Mouse (Mus musculus): Measurements from ENCODE around the gene Prkab2. TPM values are rescaled to one million over a fixed set of nuclear protein-coding genes. Genes with fewer than 3 reads are reported as not detected.

The Prkab2 gene
- total and polyA plus RNA-seq, 3 experiments: 3.3 to 7.0 TPM; not detected in 1

- Histone ChIP-seq H3K27me3 (ENCODE audit: control insufficient read depth in 1 of 2, insufficient read depth in 2 of 2, low read length in 2 of 2) (no peaks in the 10 kb centered on the region), H3K4me1 (ENCODE audit: control insufficient read depth in 1 of 2, insufficient read depth in 2 of 2, low read length in 2 of 2) (no peaks in the 10 kb centered on the region), H3K79me2 (ENCODE audit: control insufficient read depth, insufficient read depth, low read length, poor library complexity) (no peaks in the 10 kb centered on the region), H3K9me3 (replicated peaks; ENCODE audit: insufficient read depth, low read length) (no peaks in the 10 kb centered on the region), H3K36me3 (ENCODE audit: control insufficient read depth in 1 of 2, insufficient read depth in 2 of 2, low read length in 2 of 2) (no peaks in the 10 kb centered on the region), H3K27ac (ENCODE audit: control insufficient read depth, low read depth, low read length) (no peak overlapping the region), H3K9ac (ENCODE audit: control insufficient read depth, low read depth, low read length, poor library complexity, severe bottlenecking) (no peak overlapping the region), H3K4me3 (ENCODE audit: control insufficient read depth in 1 of 2, insufficient read depth in 1 of 2, low read depth in 2 of 2, low read length in 2 of 2) (no peak overlapping the region)
- no peak for DNase-seq (ENCODE audit: low read depth, low spot score)
- TF ChIP-seq USF2 (IDR thresholded peaks at IDR 0.05; ENCODE audit: borderline replicate concordance in 1 of 2, insufficient read depth in 1 of 2, low read depth in 1 of 2, low read length in 2 of 2) (no peak), SMC3 (IDR thresholded peaks at IDR 0.05; ENCODE audit: low read depth, low read length) (no peak), SIN3A (IDR thresholded peaks at IDR 0.05; ENCODE audit: low read length) (no peak), EP300 (IDR thresholded peaks at IDR 0.05; ENCODE audit: low read depth in 1 of 2, low read length in 2 of 2) (no peak), TAL1 (IDR thresholded peaks at IDR 0.05; ENCODE audit: low read length) (no peak), CTCF (IDR thresholded peaks at IDR 0.05 in 2 of 3, conservative IDR thresholded peaks at IDR 0.05 in 1 of 3; ENCODE audit: control insufficient read depth in 1 of 3, insufficient read depth in 1 of 3, low read depth in 2 of 3, low read length in 3 of 3, poor library complexity in 1 of 3, severe bottlenecking in 1 of 3) (no peak), MYB (IDR thresholded peaks at IDR 0.05; ENCODE audit: low read depth, low read length) (no peak), POLR2AphosphoS2 (IDR thresholded peaks at IDR 0.05; ENCODE audit: low read length) (no peak), ZKSCAN1 (IDR thresholded peaks at IDR 0.05; ENCODE audit: low read depth, low read length) (no peak), MXI1 (IDR thresholded peaks at IDR 0.05; ENCODE audit: low read depth, low read length) (no peak), CHD2 (IDR thresholded peaks at IDR 0.05; ENCODE audit: low read length) (no peak), ETS1 (IDR thresholded peaks at IDR 0.05; ENCODE audit: low read depth, low read length) (no peak), MYC (IDR thresholded peaks at IDR 0.05; ENCODE audit: low read depth, low read length) (no peak), NELFE (IDR thresholded peaks at IDR 0.05; ENCODE audit: low read depth, low read length) (no peak)
Observed at GRCm38 (mm10) chr3:97710134-97710533, 52.1 kb downstream of the Prkab2 start.

GRCm38 (mm10) chr3:97710881-97711280, 52.9 kb downstream of the Prkab2 start:
- Histone ChIP-seq H3K27ac (ENCODE audit: control insufficient read depth, low read depth, low read length) (no peak overlapping the region), H3K9ac (ENCODE audit: control insufficient read depth, low read depth, low read length, poor library complexity, severe bottlenecking) (no peak overlapping the region), H3K36me3 (ENCODE audit: control insufficient read depth in 1 of 2, insufficient read depth in 2 of 2, low read length in 2 of 2) (no peaks in the 10 kb centered on the region), H3K9me3 (replicated peaks; ENCODE audit: insufficient read depth, low read length) (no peaks in the 10 kb centered on the region), H3K4me1 (ENCODE audit: control insufficient read depth in 1 of 2, insufficient read depth in 2 of 2, low read length in 2 of 2) (no peaks in the 10 kb centered on the region), H3K27me3 (ENCODE audit: control insufficient read depth in 1 of 2, insufficient read depth in 2 of 2, low read length in 2 of 2) (no peaks in the 10 kb centered on the region), H3K79me2 (ENCODE audit: control insufficient read depth, insufficient read depth, low read length, poor library complexity) (no peaks in the 10 kb centered on the region), H3K4me3 (ENCODE audit: control insufficient read depth in 1 of 2, insufficient read depth in 1 of 2, low read depth in 2 of 2, low read length in 2 of 2) (no peak overlapping the region)
- TF ChIP-seq UBTF (IDR thresholded peaks at IDR 0.05; ENCODE audit: borderline replicate concordance, insufficient read depth, low read depth, low read length) (no peak), USF2 (IDR thresholded peaks at IDR 0.05; ENCODE audit: borderline replicate concordance in 1 of 2, insufficient read depth in 1 of 2, low read depth in 1 of 2, low read length in 2 of 2) (no peak), MAZ (IDR thresholded peaks at IDR 0.05; ENCODE audit: low read depth, low read length) (no peak)
- DNase-seq (ENCODE audit: low read depth, low spot score): no peak

Measured in MEL (cell line).